Mouse (Mus musculus): ENCODE measurements around the gene Rbfox2.

DNA sequence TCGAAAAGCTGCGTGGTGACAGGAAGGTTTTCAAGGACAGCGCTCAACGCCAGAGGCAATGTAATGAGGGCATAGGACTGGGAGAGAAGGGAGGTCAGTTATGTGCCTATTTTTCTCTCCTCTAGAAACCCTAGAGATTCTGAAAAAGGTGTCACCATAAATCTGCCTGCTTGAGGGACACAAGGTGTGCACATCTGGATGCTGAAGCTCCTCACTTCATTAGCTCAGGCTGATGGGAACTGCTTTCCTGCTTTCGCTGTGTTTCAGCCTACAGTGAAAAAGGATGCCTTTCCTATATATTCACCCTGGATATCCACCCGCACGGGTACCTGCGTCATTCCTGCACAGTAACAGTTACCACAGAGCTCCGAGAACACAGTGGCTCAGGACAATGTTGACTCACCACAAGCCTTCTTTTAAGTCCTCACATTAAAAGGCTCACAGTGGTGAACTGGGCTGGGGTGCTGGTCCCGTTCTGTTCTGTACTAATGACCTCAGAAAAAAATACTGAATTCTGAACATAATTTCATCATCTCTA, 152.5 kb downstream of the Rbfox2 start:
- TF ChIP-seq CTCF (IDR thresholded peaks at IDR 0.05; ENCODE audit: low read depth, low read length) = no peak
- TF ChIP-seq POLR2A (IDR thresholded peaks at IDR 0.05; ENCODE audit: extremely low read depth, insufficient read depth, low read length) = no peak

Data from liver, adult 2 months (tissue).